Mouse (Mus musculus) cerebellum, postnatal 36 days (tissue): ENCODE measurements at regions not wholly inside any gene's neighbourhood (a gene's known extent, or its start where the extent isn't known, plus 50 kb on each side); places are given as distances from the start of the nearest gene placed in this dataset.

Source experiments
- DNase-seq, 2 experiments: peaks; one replicate each; pipeline ENCODE4 v3.0.0; 2021 to 2022; ENCODE audit warnings: mixed read lengths in 2 of 2

GRCm38 (mm10) chr15:59784556-59784929, 231.9 kb downstream of the 4933412E24Rik start:
- DNase-seq, result no peak

GRCm38 (mm10) chr15:59783782-59784555, 232.4 kb downstream of the 4933412E24Rik start:
- DNase-seq, result no peak

- no peak for DNase-seq
Measured at GRCm38 (mm10) chr15:59783393-59783781, 233.0 kb downstream of the 4933412E24Rik start.

DNA sequence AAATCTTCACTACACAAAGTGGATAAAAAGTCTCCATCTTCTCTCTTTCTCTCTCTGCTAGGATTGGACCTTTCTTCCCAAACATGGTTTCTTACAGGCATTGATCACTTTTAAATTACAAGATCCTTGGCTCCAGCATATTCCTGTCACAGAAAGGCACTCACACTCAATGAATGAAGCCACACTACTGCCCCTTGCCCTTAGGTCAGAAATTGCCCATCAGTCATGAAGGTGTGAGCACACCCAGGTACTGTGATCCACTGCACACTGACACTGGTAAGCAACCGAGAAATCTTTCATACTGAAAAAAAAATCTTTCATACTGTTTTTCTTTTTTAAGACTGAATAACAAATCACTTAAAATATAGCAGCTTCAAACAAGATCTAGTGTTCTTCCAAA, 235.9 kb downstream of the 4933412E24Rik start:
- no peak for DNase-seq

DNA sequence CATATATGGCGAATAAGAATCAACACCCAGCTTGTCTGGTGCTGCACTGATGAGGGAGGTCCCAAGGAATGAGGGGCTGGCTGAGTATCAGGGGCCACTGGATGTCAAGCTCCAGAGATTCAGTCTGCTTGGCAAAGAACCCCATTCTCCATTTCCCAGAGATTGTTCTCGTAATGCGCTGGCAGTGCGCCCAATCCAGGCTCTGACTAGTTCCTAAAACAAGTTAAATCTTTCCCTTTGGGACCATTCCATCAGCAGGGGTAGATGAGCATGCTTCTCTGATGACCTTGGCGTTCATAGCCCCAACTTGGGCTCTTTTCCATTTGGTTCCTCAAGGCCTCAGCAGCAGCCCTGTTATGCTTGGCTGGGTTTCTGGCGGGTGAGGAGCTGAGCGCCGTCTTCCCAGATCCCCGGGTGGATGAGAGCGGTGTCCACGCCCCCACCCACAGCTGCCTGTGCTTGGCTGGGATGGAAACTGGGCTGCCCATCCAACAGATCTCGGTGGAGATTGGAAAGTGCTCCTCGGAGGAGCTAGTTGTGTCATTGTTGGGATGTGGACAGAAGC, 239.0 kb downstream of the 4933412E24Rik start:
- DNase-seq, result no peak

- DNase-seq, result no peak
Measured at GRCm38 (mm10) chr15:59775781-59776180, 240.6 kb downstream of the 4933412E24Rik start.

GRCm38 (mm10) chr15:59773983-59774382, 242.4 kb downstream of the 4933412E24Rik start:
- no peak for DNase-seq

GRCm38 (mm10) chr15:59772595-59772994, 243.8 kb downstream of the 4933412E24Rik start:
- no peak for DNase-seq

DNA sequence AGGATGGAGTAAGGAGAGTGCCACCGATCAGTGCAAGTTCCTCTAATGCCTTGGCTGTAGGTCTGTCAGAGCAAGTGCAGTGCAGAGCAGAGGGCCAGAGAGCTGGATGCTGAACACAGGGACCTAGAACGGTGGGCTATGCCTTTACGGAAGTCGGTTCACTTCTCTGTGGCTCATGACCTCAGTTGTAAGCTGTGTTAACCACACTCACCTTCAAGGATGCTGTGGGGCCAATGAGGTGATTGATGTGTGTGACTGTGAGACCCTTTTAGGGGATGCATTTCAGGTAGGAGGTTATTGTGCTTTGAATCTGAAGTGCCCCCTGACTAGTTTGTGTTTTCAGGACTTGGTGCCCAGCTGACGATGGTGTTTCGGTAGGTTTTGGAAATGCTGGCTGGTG, 254.4 kb downstream of the 4933412E24Rik start:
- no peak for DNase-seq

GRCm38 (mm10) chr15:59760490-59760889, 255.9 kb downstream of the 4933412E24Rik start:
- DNase-seq, result no peak

DNA sequence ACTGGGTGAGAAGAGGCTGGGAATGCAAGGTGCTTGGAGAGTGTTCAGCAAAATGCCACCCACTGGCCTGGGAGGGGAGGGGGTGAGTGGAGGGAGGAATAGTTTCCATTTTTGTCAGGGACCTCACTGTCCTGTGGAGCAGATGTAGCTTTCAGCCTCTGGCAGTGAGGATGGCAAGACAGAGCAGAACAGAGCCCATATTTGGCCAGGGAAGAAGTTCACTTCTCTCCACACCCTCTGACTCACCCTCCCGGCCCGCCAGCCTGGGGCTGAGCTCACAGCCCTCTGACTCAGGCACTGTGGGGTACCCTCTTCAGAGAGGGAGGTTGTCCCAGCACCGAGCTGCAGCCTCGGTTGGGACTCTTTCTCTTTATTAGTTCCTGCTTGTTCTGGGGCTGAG, 256.8 kb downstream of the 4933412E24Rik start:
- no peak for DNase-seq

DNA sequence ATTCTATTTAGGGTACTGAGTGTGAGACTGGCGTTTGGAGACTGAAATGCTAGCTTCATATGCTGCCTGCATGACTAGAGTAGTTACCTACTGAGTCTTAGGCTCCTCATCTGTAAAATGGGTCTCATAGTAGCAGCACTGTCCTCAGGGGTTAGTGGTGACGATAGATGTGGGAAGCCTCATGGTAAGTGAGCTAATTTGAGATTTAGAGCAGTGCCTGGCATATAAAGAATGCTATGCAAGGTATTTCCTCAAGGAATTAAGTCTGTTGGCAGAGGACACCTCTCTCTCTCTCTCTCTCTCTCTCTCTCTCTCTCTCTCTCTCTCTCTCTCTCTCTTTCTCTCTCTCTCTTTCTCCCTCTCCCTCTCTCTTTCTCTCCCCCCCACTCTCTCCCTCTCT, 257.4 kb downstream of the 4933412E24Rik start:
- DNase-seq, result no peak

GRCm38 (mm10) chr15:59756141-59756540, 260.3 kb downstream of the 4933412E24Rik start:
- DNase-seq, result no peak

- no peak for DNase-seq
Measured at GRCm38 (mm10) chr15:59754906-59755305, 261.5 kb downstream of the 4933412E24Rik start.

DNA sequence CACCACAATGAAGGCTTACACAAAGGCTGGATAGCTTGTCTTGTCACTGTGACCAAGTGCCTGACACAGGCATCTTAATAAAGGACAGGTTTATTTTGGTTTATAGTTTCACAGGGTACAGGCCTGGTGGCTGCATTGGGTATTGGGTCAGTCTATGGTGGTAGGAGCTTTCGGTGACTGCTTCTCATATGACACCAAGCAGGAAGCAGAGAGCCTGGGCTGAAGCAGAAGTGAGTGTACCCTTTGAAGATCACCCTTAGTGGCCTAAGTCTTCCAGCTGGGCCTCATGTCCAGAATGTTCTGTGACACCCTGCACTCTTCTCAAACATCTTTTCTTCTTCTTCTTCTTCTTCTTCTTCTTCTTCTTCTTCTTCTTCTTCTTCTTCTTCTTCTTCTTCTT, 264.1 kb downstream of the 4933412E24Rik start:
- DNase-seq, result no peak

DNA sequence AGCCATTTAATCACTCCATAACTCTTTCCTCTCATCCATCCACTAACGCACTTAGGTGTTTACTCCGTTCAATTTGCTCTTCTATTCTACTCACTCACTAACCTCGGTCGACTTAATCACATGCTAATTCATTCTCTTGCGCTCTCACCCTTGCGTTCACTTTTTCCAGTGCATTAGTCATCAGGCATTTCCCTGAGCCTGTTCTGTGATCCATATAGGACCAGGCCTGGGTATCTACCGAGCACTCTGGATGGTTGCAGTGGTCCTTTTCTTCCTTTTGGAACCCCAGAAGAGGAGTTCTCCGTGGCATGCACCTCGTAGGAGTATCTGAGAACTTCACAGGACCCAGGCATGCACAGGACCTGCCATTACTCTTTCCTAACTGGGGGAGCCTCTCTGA, 270.1 kb downstream of the 4933412E24Rik start:
- DNase-seq, result no peak

- no peak for DNase-seq
Measured at GRCm38 (mm10) chr15:59744411-59744931, 271.9 kb downstream of the 4933412E24Rik start.

- no peak for DNase-seq
Measured at GRCm38 (mm10) chr15:59739197-59739596, 277.2 kb downstream of the 4933412E24Rik start.

- DNase-seq, result no peak
Measured at GRCm38 (mm10) chr15:59737247-59737646, 279.2 kb downstream of the 4933412E24Rik start.

- no peak for DNase-seq
Measured at GRCm38 (mm10) chr15:59734376-59734775, 282.0 kb downstream of the 4933412E24Rik start.

DNA sequence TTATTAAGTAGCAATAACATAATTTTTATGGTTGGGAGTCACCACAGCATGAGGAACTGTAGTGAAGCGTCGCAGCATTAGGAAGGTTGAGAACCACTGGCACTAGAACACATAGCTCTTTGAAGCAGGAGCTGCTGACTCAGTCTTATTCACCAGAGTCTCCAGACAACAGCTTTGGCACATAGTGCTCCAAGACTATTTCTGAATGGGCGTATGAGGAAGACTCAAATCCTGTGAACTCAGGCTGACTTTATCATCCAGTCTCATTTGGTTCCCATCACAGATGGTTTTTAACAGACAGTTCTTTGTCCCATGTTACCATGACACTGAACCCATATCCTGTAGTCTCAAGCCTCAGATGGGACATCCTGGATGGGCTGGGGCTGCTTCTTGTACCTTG, 282.5 kb downstream of the 4933412E24Rik start:
- no peak for DNase-seq

- DNase-seq, result no peak
Measured at GRCm38 (mm10) chr15:59733031-59733810, 283.2 kb downstream of the 4933412E24Rik start.

GRCm38 (mm10) chr15:59731129-59731528, 285.3 kb downstream of the 4933412E24Rik start:
- DNase-seq, result no peak
